Mouse (Mus musculus) heart, embryonic 13.5 days (tissue): ENCODE results near the gene Dnm3. TPM values are rescaled to one million over a fixed set of nuclear protein-coding genes. Genes with fewer than 3 reads are reported as not detected.

Source experiments
- ATAC-seq: fragments of 200-750 bp; cut with Nextera tagmentation; 2 replicates; pipeline ENCODE4 v1.8.0; 2017; ENCODE audit warnings: moderate TSS enrichment; ENCODE audit not compliant: insufficient number of reproducible peaks, low FRiP score, low TSS enrichment; ENCODE audit errors: extremely low read depth
- H3K27ac ChIP-seq: fragments of 300-500 bp; sonication (generic); replicated peaks from 2 replicates; pipeline ENCODE4 v1.5.1; 2015; ENCODE audit warnings: moderate library complexity, mild to moderate bottlenecking, inconsistent platforms
- H3K27me3 ChIP-seq: fragments of 300-500 bp; sonication (generic); replicated peaks from 2 replicates; pipeline ENCODE4 v1.6.1; 2015; ENCODE audit warnings: mild to moderate bottlenecking, inconsistent platforms
- H3K36me3 ChIP-seq: fragments of 300-500 bp; sonication (generic); 2 replicates; pipeline ENCODE4 v1.6.1; 2015; ENCODE audit warnings: mild to moderate bottlenecking, inconsistent platforms
- H3K4me1 ChIP-seq: fragments of 300-500 bp; sonication (generic); 2 replicates; pipeline ENCODE4 v1.6.1; 2015; ENCODE audit warnings: inconsistent platforms
- H3K4me2 ChIP-seq: fragments of 300-500 bp; sonication (generic); 2 replicates; pipeline ENCODE4 v1.6.1; 2015; ENCODE audit warnings: inconsistent platforms, mild to moderate bottlenecking, moderate library complexity
- H3K4me3 ChIP-seq: fragments of 300-500 bp; sonication (generic); 2 replicates; pipeline ENCODE4 v1.5.1; 2015; ENCODE audit warnings: moderate library complexity, mild to moderate bottlenecking, inconsistent platforms
- H3K9ac ChIP-seq: fragments of 300-500 bp; sonication (generic); 2 replicates; pipeline ENCODE4 v1.6.1; 2015; ENCODE audit warnings: inconsistent platforms, mild to moderate bottlenecking, moderate library complexity
- H3K9me3 ChIP-seq: fragments of 300-500 bp; sonication (generic); 2 replicates; pipeline ENCODE4 v1.6.1; 2016; ENCODE audit warnings: inconsistent platforms
- WGBS: fragments of 180-500 bp; shearing (Covaris S2); methylation state at CpG from one replicate; pipeline ENCODE4 v1.1.7; 2015; ENCODE audit warnings: mixed read lengths; 5-methylcytosine and 5-hydroxymethylcytosine counted together
- polyA plus RNA-seq: library from polyadenylated mRNA; unstranded; fragments of >200 nt; fragmentation: Nextera tagmentation; extraction: Ambion mirVana; gene quantifications from 2 replicates; pipeline ENCODE4 v1.2.1, GENCODE M21; 2015

Gene Dnm3
- polyA plus RNA-seq, 1 experiment from 2014 or later: 1.3 TPM

DNA sequence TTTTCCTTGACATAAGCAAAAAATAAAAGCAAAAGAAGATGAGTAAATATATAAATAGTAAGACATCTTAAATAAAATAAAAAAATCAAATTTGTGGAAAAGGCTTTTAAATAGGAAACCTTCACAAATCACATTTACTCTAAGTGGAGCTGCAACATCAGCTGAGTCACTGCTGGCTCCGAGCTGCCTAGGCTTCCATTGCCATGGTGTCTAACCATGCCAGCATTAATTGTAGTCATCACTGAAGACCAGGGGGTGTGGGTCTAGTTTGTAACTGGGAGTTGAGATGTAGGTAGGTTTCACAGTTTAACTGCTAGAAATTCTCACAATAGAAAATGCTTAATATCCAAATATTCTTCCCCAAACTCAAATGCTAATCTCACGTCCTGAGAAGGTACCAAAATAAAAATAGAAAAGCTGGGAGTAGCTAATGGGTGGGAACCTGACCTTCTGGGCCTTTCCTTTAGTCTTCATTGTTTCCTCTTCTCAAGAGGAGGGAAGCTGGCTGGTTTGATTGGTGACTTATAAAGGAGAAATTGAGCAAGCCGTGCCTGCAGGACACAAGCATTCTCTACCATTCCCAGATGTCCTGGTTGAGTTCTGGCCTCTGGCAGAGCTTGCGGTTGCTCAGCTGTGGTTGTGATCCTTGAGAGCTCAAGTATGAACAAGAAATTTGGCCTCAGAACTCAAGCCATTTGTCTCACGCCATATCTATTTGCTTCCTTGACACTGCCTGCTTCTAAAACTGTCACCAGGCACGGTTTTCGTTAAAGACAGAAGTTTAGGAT lies 377.6 kb downstream of the Dnm3 start:
- Histone ChIP-seq H3K27ac (peak overlapping the region; percentile 33; the same call in 1 of the 2 replicates), H3K27me3 (no peaks in the 10 kb centered on the region), H3K4me1 (peaks cover 9% of the 10 kb centered on the region), H3K9ac (no peak overlapping the region), H3K9me3 (no peaks in the 10 kb centered on the region), H3K4me2 (no peak overlapping the region), H3K36me3 (no peaks in the 10 kb centered on the region), H3K4me3 (no peak overlapping the region)
- WGBS: 72% methylated on average over 7 of the region's 7 CpGs
- no peak for ATAC-seq

DNA sequence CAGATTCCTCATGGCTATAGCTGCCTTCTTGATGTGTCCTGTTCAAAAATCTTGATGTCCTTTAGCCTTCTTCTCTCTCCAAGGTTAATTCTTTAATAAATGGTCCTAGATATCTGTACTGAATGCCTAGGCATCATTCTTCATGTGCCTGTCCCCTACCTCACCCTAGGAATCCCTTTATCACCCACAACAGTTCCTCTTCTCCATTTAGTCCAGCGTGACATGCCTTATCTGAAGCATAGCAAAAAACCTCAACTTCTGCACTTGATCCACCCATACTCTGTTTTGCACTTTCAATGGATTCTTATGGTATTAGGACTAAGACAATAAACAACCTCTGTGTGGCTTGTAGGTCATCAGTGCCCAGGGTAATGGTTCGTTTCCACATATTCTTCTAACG lies 378.6 kb downstream of the Dnm3 start:
- Histone ChIP-seq H3K4me2 (no peak overlapping the region), H3K36me3 (no peaks in the 10 kb centered on the region), H3K9me3 (no peaks in the 10 kb centered on the region), H3K27ac (no peak overlapping the region), H3K4me3 (no peak overlapping the region), H3K9ac (no peak overlapping the region), H3K4me1 (peaks cover 10% of the 10 kb centered on the region), H3K27me3 (no peaks in the 10 kb centered on the region)
- no peak for ATAC-seq
- WGBS: 68% methylated on average over 3 of the region's 3 CpGs

DNA sequence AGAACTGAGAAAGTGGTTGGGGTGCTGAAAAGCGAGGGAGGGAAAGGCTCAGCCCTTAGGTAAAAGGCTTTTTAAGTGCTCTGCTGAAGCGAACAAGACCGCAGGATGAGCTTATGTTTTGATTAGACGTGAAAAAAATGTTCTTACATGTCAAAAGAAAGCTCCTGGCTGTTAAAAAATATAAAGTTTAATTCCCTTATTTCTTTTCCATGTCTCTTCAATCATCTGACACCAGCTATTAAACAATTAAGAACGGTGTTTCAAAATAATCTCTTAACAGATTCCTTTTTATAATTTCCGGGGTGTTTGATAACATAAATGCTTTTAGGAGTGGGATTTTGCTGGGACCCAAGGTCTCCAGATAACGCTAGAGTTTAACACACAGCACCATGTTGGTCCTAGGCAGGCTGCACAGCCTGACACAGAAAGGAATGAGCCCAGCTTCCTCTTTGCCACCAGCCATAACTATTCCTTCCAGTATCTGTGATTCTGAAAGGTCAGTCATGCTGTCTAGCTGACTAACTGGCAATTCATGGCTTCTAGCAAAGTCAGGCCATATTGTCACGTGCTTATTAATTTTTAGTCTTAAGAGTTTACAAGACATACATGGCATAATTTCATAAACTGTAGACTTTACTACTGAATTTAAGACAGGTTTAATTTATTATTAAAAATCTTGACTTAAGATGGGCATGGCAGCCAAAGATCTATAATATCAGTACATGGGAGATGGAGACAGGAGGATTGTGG lies 383.1 kb downstream of the Dnm3 start:
- H3K9me3 ChIP-seq: no peaks in the 10 kb centered on the region
- no peak overlapping the region for H3K4me3 ChIP-seq
- H3K4me2 ChIP-seq: no peak overlapping the region
- no peak for ATAC-seq
- peak overlapping the region; percentile 83 for H3K27ac ChIP-seq
- 0 out of 2 replicates have a peak, but pooled peaks cover 12% of the 10 kb centered on the region for H3K4me1 ChIP-seq
- 58% methylated on average over 8 of the region's 8 CpGs for WGBS
- H3K36me3 ChIP-seq: no peaks in the 10 kb centered on the region
- H3K27me3 ChIP-seq: no peaks in the 10 kb centered on the region
- H3K9ac ChIP-seq: no peak overlapping the region

DNA sequence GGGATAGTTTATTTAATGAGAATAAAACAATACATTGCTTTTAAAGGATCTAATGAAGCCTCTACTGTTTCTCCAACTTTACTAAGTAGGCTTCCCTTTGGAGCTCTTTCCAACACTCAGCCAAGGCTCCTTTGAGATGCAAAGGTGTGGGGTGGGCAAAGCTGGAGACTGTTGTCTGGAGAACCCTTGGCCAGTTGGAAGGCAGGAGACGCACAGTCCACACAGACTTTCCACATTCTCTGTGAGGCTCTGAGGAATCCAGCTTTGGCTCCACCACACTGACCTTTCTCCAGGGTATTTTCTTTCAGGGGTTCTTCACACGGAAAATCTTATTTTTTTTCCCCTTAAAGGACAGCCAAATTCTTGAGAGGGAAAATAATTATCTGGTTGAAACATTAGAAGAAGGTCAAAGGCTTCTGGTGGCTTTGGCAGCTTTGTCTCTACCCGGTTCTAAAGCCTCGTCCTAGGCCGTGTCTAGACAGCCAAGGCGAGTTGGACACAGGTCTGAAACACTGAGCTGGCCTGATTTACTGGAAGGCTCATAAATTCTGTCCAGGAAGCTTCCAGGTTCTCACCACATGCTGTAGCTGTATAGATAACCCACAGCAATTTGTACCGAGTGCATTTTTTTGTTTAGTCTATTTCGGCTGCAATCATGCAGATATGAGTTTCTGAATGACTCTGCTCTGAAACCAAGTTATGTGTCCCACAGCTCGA lies 383.9 kb downstream of the Dnm3 start:
- no peaks in the 10 kb centered on the region for H3K27me3 ChIP-seq
- H3K36me3 ChIP-seq: no peaks in the 10 kb centered on the region
- no peaks in the 10 kb centered on the region for H3K9me3 ChIP-seq
- 0 out of 2 replicates have a peak, but pooled peaks cover 8% of the 10 kb centered on the region for H3K4me1 ChIP-seq
- no peak overlapping the region for H3K4me2 ChIP-seq
- no peak overlapping the region for H3K9ac ChIP-seq
- 45% methylated on average over 9 of the region's 9 CpGs for WGBS
- peak overlapping the region; percentile 83 for H3K27ac ChIP-seq
- ATAC-seq: no peak
- H3K4me3 ChIP-seq: no peak overlapping the region

DNA sequence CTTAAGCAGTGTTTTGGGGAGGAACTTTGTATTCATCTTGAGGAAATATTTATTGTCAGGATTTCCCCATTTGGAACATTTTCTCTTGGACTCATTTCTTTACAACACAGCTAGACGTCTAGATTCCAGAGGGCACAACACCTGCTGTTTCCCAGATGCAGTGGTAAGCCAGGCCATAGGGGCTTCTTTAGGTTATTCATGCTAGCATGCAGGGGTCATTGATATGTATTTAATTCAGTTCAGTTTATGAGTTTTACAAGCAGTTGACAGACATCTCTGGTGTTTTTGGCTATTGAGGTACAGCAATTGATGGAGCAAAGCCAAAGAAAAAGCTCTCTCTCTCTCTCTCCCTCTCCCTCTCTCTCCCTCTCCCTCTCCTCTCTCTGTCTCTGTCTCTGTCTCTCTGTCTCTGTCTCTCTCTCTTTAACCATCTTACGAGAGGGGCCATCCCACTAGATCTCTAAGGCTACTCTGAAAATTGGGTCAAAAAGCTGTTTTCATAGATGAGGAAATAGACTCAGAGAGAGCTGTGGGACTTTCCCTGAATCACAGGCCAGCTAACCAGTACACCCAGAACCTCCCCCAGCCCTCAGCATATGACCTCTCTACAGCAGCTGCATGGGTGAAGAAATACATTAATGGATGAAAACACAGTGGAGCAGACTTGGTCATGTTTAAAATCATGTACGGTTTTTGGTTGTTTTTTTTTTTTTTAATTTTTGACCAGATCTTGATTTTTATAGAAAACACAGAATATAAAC lies 384.8 kb downstream of the Dnm3 start:
- WGBS: 78% methylated on average over 3 of the region's 3 CpGs
- Histone ChIP-seq H3K9ac (no peak overlapping the region), H3K9me3 (no peaks in the 10 kb centered on the region), H3K27me3 (no peaks in the 10 kb centered on the region), H3K4me2 (no peak overlapping the region), H3K27ac (peak overlapping the region; percentile 83), H3K4me3 (no peak overlapping the region), H3K4me1 (0 out of 2 replicates have a peak, but pooled peaks cover 7% of the 10 kb centered on the region), H3K36me3 (no peaks in the 10 kb centered on the region)
- no peak for ATAC-seq

DNA sequence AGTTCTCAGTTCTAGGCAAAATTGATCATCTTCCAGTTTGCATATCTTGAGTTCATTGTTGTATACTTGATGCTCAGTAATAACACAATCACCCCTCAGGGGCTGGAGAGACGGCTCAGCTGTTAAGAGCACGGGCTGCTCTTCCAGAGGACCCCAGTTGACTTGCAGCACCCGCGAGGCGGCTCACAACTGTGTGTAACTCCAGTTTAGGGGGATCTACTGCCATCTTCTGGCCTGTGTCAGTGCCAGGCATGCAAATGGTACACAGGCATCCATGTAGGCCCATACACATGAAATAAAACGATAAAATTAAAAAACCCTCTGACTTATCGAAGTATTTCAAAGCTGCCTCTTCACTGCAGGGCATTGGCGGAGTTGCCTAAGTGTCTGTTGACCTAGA lies 385.4 kb downstream of the Dnm3 start:
- Histone ChIP-seq H3K4me3 (no peak overlapping the region), H3K27me3 (no peaks in the 10 kb centered on the region), H3K9me3 (no peaks in the 10 kb centered on the region), H3K36me3 (no peaks in the 10 kb centered on the region), H3K4me1 (0 out of 2 replicates have a peak, but pooled peaks cover 7% of the 10 kb centered on the region), H3K9ac (no peak overlapping the region), H3K4me2 (no peak overlapping the region), H3K27ac (0 out of 2 replicates have a peak overlapping the region, but pooled peaks have one; percentile 15)
- ATAC-seq: no peak
- WGBS: 79% methylated on average over 8 of the region's 8 CpGs

DNA sequence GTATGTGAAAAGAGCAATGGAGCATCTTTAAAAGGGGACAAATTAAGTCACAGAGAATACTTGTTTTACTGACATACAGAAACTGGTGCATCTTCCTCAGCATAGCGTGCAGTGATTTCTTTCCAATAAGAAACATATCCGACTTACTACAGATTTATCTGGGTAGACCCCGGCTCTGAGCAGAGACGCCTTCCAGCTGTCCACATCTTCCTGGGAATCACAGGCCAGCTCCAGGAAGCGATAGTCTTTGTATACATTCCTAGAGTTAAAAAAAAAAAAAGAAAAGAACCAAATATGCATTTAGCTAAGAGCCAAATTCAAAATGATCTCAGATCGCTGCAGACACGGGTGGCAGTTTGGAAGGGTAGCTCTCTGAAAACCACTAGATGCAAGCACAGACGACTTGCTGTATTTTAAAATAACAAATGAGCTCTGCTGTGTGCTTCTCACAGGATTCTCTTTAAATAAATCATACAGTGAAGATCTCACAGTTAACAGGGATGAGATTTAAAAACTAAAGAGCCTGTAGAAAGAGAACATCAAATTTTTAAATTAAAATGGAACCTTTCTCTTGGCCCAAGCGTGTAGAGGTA lies 393.9 kb downstream of the Dnm3 start:
- Histone ChIP-seq H3K27me3 (no peaks in the 10 kb centered on the region), H3K9me3 (no peaks in the 10 kb centered on the region), H3K4me1 (peaks cover 22% of the 10 kb centered on the region), H3K4me2 (peak overlapping the region; percentile 10; the same call in 1 of the 2 replicates), H3K9ac (no peak overlapping the region), H3K27ac (peak overlapping the region; percentile 74), H3K4me3 (no peak overlapping the region), H3K36me3 (no peaks in the 10 kb centered on the region)
- 45% methylated on average over 9 of the region's 9 CpGs for WGBS
- no peak for ATAC-seq

DNA sequence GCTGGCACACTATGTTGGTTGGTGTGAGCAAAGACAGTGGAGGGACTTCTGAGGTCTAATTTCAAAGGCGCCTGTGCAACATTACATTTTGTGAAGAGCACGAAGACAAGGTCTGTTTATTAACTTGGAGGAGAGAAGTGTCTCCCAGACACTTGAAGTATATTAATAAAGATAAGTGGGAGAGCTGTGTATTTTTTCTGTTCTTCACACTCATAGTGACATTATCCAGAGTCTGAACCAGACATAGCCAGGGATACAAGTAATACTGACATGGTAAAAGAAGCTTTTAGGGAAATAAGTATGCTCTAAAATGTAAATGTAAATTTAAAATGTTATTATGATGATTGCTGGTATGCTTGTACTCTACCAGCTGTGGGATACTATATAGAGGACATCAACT lies 394.5 kb downstream of the Dnm3 start:
- Histone ChIP-seq H3K4me3 (no peak overlapping the region), H3K4me2 (no peak overlapping the region), H3K9ac (no peak overlapping the region), H3K27ac (peak overlapping the region; percentile 53), H3K9me3 (no peaks in the 10 kb centered on the region), H3K4me1 (peaks cover 22% of the 10 kb centered on the region), H3K36me3 (no peaks in the 10 kb centered on the region), H3K27me3 (no peaks in the 10 kb centered on the region)
- no peak for ATAC-seq
- WGBS: 46% methylated on average over 2 of the region's 2 CpGs

DNA sequence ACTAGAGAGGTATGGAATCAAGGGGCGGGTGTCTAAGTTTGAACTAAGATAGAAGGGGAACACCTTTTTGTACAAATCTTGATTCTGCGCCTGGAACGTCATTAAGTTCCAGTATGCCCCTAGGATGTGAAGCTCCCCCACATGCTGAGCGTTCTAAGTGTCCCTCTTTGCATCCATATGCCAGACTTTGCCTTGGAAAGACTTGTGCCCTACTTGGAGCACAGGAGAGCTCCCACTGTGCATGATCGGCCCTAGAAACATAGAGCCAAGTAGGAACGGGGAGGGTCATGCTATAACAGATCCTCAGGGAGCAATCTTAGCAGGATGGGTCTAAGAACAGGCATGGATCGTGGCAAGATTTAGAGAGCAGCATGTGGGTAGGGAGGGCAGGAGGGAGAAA lies 395.1 kb downstream of the Dnm3 start:
- H3K27me3 ChIP-seq: no peaks in the 10 kb centered on the region
- peaks cover 22% of the 10 kb centered on the region for H3K4me1 ChIP-seq
- WGBS: 76% methylated on average over 7 of the region's 7 CpGs
- H3K9ac ChIP-seq: no peak overlapping the region
- no peaks in the 10 kb centered on the region for H3K36me3 ChIP-seq
- no peaks in the 10 kb centered on the region for H3K9me3 ChIP-seq
- H3K4me2 ChIP-seq: no peak overlapping the region
- H3K27ac ChIP-seq: peak overlapping the region; percentile 53
- no peak for ATAC-seq
- H3K4me3 ChIP-seq: no peak overlapping the region

DNA sequence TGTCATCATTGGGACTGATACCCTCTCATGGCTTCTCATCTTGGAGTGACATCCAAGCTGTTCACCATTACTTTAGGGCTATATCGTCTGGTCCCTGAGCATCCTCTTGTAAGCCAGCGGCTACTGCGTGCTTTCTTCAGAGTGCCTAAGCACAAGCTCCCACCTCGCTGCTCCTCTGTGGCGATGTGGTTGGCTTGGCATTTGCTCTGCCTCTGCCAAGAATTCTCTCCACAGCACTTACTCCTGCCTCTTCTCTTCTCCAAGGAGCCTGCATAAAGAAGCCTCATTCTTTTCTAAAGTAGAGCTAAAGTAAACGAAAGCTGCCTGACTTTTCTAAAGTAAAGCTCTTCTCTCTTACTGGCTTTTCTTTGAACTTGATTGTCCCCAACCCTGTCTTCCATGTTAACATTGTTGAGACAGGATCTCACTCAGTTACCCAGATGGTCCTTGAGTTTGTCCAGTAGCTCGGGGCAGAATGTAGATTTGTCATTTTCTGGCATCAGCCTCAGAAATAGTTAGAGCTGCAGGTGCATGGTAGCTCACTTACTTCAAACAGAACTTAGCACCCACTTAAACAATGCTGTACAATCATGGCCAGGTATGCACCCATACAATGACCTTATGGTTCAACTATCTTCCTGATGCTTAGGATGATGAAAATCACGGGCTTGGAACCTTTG lies 396.0 kb downstream of the Dnm3 start:
- H3K4me3 ChIP-seq: no peak overlapping the region
- H3K9ac ChIP-seq: no peak overlapping the region
- no peak overlapping the region for H3K27ac ChIP-seq
- H3K27me3 ChIP-seq: no peaks in the 10 kb centered on the region
- peaks cover 26% of the 10 kb centered on the region for H3K4me1 ChIP-seq
- no peak for ATAC-seq
- 75% methylated on average over 8 of the region's 8 CpGs for WGBS
- no peaks in the 10 kb centered on the region for H3K36me3 ChIP-seq
- H3K4me2 ChIP-seq: no peak overlapping the region
- no peaks in the 10 kb centered on the region for H3K9me3 ChIP-seq
